Mouse (Mus musculus): ENCODE results near the gene Hunk.

Hunk gene

GRCm38 (mm10) chr16:90390731-90391130, 4.9 kb downstream of the Hunk start:
- no peak for DNase-seq (ENCODE audit: low read depth, low spot score)

DNA sequence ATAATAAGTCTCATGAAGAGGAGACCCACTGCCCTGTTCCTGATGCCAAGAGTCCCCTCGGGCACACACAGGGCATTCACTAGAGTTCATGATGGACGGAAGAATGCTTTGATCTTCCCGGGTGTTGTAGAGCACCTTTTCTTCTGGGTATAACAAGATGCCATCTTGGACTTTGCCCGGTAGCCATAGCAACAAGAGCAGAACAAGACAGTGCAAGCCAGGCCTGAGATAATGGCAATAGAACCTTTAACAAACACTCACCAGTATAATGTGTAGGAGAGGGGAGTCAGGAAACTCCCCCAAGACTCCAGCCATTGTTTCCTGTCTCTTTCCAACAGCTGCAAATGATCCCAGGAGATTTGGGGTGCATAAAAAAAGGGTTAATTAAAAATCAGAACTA, 8.9 kb downstream of the Hunk start:
- no peak for DNase-seq (ENCODE audit: low read depth, low spot score)

DNA sequence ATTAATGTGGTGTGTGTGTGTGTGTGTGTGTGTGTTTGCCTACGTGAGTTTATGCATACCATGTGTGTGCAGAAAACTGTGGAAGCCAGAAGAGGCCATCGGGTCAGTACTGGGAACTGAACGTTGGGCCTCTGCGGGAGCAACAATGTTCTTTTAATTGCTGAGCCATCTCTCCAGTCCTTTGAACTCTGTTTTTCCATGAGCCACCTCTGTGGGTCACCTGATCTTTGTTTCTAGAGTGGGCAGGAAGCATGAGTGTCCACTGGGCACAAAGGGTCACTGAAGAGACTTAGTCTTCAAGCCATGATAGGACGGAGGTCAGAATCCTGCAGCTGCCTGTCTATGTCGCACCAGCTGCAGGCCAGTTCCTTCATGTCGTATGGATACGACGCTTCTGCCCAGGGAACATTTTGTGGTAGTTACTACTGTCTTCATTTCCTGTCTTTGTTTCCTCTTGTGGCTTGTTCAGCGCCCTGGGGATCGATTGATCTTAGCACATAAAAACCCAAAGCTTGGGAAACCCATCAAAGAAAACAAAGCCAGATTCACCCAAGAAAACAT, 10.3 kb downstream of the Hunk start:
- DNase-seq (ENCODE audit: low read depth, low spot score), result no peak

DNA sequence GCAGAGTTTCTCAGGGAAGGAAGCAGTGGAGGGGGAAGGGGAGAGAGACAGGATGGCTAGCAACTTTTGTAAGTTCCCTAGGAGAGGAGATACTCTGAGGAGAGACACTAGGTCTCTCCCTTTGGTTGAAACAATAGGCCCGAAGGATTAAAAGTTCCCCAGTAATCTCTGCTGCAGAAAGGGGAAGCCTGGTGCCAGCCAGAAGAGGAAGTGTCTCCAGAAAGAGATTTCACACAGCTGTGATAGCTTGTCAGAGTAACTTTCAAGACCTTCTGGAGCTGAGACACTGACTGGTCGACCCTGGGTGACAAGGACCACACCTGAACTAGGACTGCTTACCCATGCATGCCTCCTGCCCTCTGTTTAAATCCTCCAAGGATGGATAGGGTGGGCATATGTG, 11.1 kb downstream of the Hunk start:
- DNase-seq (ENCODE audit: low read depth, low spot score), result no peak

- DNase-seq (ENCODE audit: low read depth, low spot score), result no peak
These were observed 14.5 kb downstream of the Hunk start for GRCm38 (mm10) chr16:90400314-90400713.

DNA sequence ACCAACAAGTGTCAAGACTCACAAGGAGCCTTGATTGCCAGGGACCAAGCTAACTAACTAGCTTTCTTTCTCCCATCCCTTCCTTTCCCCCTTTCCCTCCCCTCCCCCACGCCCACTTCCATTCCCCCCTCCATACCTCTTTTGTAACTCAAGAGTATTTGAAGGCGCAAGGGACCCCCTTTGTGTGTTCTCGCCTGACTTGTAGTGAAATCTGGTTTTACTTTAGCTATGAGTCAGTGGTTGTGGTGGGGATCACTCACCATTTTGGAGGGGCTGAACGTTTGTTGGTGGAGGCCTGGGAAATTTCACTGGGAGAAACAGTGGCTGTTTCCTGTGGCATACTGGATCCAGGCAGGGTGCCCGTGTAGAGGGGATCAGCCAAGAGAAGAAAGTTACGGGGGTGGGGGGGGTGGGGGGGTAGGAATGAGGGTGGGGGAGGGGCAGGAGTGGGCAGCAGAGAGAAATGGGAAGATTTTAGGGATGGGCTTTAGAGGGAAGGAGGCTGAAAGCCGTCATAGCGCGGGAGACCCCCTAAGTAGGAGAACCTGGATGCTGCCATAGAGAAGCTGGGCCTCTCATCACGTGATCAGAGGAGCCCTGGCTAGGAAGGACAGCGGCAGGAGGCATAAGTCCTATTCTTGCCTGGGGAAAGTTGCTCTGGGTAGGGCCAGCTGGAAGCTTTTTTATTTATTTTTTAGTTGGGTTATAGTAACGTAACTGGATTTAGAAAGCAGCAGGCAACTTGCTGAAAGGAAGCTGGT, 15.3 kb downstream of the Hunk start:
- no peak for DNase-seq (ENCODE audit: low read depth, low spot score)

GRCm38 (mm10) chr16:90402292-90402691, 16.5 kb downstream of the Hunk start:
- DNase-seq (ENCODE audit: low read depth, low spot score), result no peak

- DNase-seq (ENCODE audit: low read depth, low spot score), result no peak
These were observed 19.4 kb downstream of the Hunk start for GRCm38 (mm10) chr16:90405195-90405594.

- no peak for DNase-seq (ENCODE audit: low read depth, low spot score)
These were observed 19.8 kb downstream of the Hunk start for GRCm38 (mm10) chr16:90405599-90405998.

DNA sequence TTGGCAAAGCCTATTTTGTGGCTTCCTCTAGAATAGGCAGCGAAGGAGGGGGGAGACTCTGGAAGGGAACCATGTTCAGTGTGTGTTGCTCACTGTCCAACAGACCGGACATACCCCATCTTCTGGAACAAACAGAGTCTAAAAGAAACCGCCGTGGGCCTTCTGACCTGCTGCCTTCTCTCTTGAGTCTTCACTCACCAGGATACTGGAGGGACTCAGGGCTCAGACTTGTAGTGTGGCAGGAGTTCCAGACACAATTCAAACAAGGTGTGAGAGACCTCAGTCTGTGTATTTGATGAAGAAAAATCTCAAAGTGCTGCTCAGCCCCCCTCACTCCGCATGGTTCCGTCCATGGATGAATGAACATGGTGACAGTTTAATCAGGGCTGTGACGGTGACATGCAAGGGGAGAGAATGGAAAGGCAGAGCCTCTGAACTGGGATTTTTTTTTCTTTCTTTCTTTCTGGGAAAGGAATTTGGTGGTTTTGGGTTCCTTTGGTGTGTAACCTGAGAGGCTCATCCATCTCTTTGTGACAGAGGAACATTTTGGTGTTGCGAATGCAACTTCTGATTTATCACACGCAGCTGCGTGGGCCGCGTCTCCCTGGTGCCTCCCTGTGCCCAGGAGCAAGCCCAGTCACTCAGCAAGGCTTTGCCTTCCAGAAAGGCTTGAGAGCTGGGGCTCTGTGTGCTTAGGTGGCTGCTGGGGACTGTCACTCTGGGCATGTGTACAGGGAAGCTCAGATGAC, 21.9 kb downstream of the Hunk start:
- DNase-seq (ENCODE audit: low read depth, low spot score), result no peak

- no peak for DNase-seq (ENCODE audit: low read depth, low spot score)
These were observed 26.6 kb downstream of the Hunk start for GRCm38 (mm10) chr16:90412096-90413082.

- no peak for DNase-seq (ENCODE audit: low read depth, low spot score)
These were observed 30.8 kb downstream of the Hunk start for GRCm38 (mm10) chr16:90416621-90417020.

DNA sequence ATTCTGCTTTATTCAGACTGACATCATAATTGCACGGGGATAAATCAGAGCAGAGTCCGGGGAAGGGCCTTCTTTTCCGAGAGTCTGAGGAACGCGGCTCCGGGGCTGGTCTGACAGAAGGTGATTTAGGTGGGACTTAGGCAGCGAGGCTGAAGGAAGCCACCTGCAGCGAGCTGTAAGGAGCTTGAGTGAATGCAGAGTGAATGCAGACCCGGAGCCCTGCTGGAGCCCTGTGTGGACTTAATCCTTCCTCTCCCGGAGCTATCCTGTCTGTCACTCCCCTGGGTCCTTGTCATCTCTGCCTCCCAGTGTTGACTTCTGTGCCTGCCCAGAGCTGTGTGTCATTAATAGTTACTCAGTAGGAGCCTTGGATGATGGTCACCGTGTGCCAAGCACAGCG, 32.8 kb downstream of the Hunk start:
- DNase-seq (ENCODE audit: low read depth, low spot score), result peak; percentile 67

DNA sequence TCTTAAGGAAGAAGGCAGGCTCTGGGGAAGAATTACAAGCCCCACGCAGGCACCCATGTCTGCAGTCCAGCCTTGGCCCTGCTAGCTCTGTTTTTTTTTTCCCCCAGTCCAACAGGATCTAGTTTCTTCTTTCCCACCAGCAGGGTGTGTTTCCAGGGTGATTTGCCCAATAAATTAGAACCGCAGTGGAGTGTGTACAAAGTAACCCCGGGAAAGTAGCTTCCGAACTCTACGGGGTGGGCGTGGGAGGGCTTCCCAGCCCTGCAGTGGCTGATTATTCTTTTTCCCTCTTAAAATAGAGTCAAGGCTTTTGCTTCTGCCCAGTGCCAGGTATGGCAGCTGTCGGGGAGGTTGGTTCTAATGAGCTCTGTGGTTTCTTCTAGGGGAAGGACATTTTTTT, 35.3 kb downstream of the Hunk start:
- no peak for DNase-seq (ENCODE audit: low read depth, low spot score)

GRCm38 (mm10) chr16:90421551-90421950, 35.7 kb downstream of the Hunk start:
- no peak for DNase-seq (ENCODE audit: low read depth, low spot score)

- no peak for DNase-seq (ENCODE audit: low read depth, low spot score)
These were observed 36.3 kb downstream of the Hunk start for GRCm38 (mm10) chr16:90422108-90422529.

DNA sequence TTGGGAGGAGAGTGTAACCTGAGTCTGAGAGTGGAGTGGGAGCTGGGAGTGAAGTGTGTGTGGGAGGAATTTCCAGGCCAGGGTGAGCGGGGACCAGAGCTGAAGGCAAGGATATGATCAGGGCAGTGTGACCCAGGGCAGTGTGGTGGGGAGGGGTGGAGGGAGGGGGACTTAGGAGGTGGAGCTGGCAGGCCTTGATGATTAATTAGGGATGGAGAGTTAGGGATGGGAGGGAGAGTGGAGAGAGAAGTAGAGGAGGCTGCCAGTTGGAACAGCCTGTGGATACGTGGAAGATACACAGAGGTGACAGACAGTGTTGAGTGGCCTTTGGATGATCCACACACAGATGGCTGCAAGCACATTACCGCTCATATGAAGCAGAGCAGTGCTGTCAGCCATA, 38.1 kb downstream of the Hunk start:
- no peak for DNase-seq (ENCODE audit: low read depth, low spot score)

DNA sequence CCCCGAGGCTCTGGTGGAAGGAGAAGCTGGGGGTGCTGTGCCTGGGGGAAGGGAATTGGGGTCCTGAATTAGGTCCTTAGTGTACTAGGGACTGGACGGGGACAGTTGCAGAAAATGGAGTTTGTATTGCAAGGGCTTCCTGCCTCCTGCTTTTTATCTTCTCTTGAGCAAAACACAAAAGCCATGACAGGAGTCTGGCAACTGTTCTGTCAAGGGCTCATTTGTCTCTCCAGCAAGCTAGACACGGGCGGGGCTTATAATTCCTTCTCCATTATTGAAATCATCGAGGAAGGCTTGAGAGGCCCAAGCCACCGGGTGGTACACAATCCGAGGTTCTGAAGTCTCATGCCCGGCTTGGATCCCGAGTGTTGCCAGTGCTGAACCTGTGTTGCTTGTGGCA, 38.6 kb downstream of the Hunk start:
- no peak for DNase-seq (ENCODE audit: low read depth, low spot score)

GRCm38 (mm10) chr16:90426234-90426633, 40.4 kb downstream of the Hunk start:
- DNase-seq (ENCODE audit: low read depth, low spot score), result no peak

DNA sequence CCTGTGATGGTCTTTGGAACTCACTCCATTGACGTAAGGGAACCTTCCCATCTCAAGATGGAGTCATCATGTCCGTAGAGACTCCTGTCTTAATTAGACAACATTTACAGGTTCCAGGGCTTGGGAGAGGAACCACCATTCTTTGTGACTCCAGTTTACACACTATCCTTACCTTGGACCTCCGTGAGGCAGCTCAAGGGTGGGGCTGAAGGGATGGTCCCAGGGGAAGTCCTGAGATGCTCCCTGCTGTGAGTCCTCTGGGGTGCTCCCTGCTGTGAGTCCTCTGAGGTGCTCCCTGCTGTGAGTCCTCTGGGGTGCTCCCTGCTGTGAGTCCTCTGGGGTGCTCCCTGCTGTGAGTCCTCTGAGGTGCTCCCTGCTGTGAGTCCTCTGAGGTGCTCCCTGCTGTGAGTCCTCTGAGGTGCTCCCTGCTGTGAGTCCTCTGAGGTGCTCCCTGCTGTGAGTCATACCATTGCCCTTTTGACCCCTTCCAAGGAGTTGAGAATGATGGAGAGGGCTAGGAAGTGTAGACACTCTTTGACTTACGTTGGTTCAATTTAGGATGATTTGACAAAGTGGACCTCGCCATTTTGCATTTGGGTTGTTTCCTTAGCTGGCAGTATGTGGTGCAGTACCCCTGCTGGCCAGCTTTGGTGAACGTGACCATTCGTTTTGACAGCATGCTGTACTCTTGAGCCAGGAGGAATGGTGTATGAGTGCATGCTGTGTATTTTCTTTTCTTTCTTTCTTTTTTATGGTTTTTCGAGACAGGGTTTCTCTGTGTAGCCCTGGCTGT, 42.2 kb downstream of the Hunk start:
- DNase-seq (ENCODE audit: low read depth, low spot score), result no peak

GRCm38 (mm10) chr16:90433551-90433950, 47.7 kb downstream of the Hunk start:
- no peak for DNase-seq (ENCODE audit: low read depth, low spot score)

Data from embryo, embryonic 11.5 days (tissue).